20 mouse cellular contexts compared by ENCODE assay signal in genomic region chr16:21361406-21361805, GRCm38 (mm10).
DNase-seq lines count a peak whose midpoint lies in the region; ATAC-seq and TF ChIP-seq lines count a peak whose summit lies in the region.
"Had no signal": no experiment of that assay in that cellular context is flagged by ENCODE, and none has a peak within 500 bp of the region (broad histone marks: within the 10 kb centered on the region; RNA-seq: fewer than 3 reads in every experiment).

No protein-coding gene starts in this region.

- TF ChIP-seq CTCF in heart, adult 2 months (IDR thresholded peaks at IDR 0.05), result peak; percentile 42
- TF ChIP-seq CTCF in lung, embryonic 14.5 days (IDR thresholded peaks at IDR 0.05; ENCODE audit: low read depth), result 0 out of 2 replicates have a peak, but pooled peaks have one; percentile 1
- peak; percentile 27; the same call in 1 of the 2 replicates for TF ChIP-seq CTCF in stomach, postnatal 0 days (IDR thresholded peaks at IDR 0.05; ENCODE audit: low read depth)

- no peak overlapping the region for H3K27ac ChIP-seq in heart, adult 2 months
- H3K27ac ChIP-seq in lung, embryonic 14.5 days (ENCODE audit: low read depth), result no peak overlapping the region
- no peak overlapping the region for H3K27ac ChIP-seq in stomach, postnatal 0 days (replicated peaks)
- H3K27ac ChIP-seq in midbrain, embryonic 11.5 days (ENCODE audit: low read depth, low read length), result no peak overlapping the region
- H3K27ac ChIP-seq: hindbrain, embryonic 12.5 days; liver, embryonic 14.5 days; midbrain, embryonic 13.5 days; stomach, embryonic 15.5 days had no signal

- TF ChIP-seq POLR2A in heart, adult 2 months (IDR thresholded peaks at IDR 0.05; ENCODE audit: insufficient read depth, low read depth, low read length), result no peak

- WGBS in heart, adult 2 months, result 25% methylated on average over 2 of the region's 2 CpGs
- WGBS in lung, embryonic 14.5 days, result 23% methylated on average over 2 of the region's 2 CpGs
- WGBS in stomach, postnatal 0 days, result 32% methylated on average over 2 of the region's 2 CpGs
- 59% methylated on average over 2 of the region's 2 CpGs for WGBS in midbrain, embryonic 11.5 days

- no peak overlapping the region for H3K4me2 ChIP-seq in lung, embryonic 14.5 days
- H3K4me2 ChIP-seq in stomach, postnatal 0 days (replicated peaks; ENCODE audit: low read depth), result no peak overlapping the region
- H3K4me2 ChIP-seq in midbrain, embryonic 11.5 days, result no peak overlapping the region
- H3K4me2 ChIP-seq: hindbrain, embryonic 12.5 days; midbrain, embryonic 13.5 days; stomach, embryonic 15.5 days had no signal

- ATAC-seq in lung, embryonic 14.5 days (ENCODE audit: insufficient read depth), result no peak
- 0 out of 2 replicates have a peak, but pooled peaks have one; percentile 36 for ATAC-seq in stomach, postnatal 0 days (ENCODE audit: low FRiP score, low TSS enrichment)
- ATAC-seq in midbrain, embryonic 11.5 days (ENCODE audit: low FRiP score), result no peak
- ATAC-seq: CD4-positive, CD25-positive, alpha-beta regulatory T cell, adult 4 months; forebrain, embryonic 14.5 days; inflammation-experienced regulatory T-cells, adult 6 months; midbrain, embryonic 13.5 days had no signal

- no peaks in the 10 kb centered on the region for H3K79me2 ChIP-seq in heart, adult 2 months (replicated peaks; ENCODE audit: control insufficient read depth, insufficient read depth, low read length)

- DNase-seq in heart, adult 2 months, result peak in 1 of 2 experiments; percentile 17
- DNase-seq in heart, adult 11 months, result no peak
- no peak for DNase-seq in lung, embryonic 14.5 days
- DNase-seq in lung, adult 18-20 months, result no peak
- DNase-seq in MN1 (ENCODE audit: low spot score), result peak; percentile 67
- DNase-seq in stomach, postnatal 0 days (ENCODE audit: low spot score), result peak; percentile 33
- DNase-seq in midbrain, embryonic 11.5 days (ENCODE audit: low spot score, missing footprints), result no peak
- DNase-seq: left cerebral cortex, postnatal 4 days; lung, postnatal 4 days; right cerebral cortex, postnatal 14 days; thymus, postnatal 14 days had no signal

- no peaks in the 10 kb centered on the region for H3K27me3 ChIP-seq in heart, adult 2 months (ENCODE audit: control insufficient read depth, insufficient read depth, low read length)
- H3K27me3 ChIP-seq in lung, embryonic 14.5 days (ENCODE audit: insufficient read depth, low read length), result no peaks in the 10 kb centered on the region
- no peaks in the 10 kb centered on the region for H3K27me3 ChIP-seq in stomach, postnatal 0 days (ENCODE audit: control insufficient read depth, insufficient read depth, low read length)
- no peaks in the 10 kb centered on the region for H3K27me3 ChIP-seq in midbrain, embryonic 11.5 days (ENCODE audit: control insufficient read depth, insufficient read depth, low read length)
- H3K27me3 ChIP-seq: hindbrain, embryonic 12.5 days; stomach, embryonic 15.5 days had no signal

- H3K36me3 ChIP-seq in heart, adult 2 months (ENCODE audit: control insufficient read depth, insufficient read depth, low read length), result no peaks in the 10 kb centered on the region
- H3K36me3 ChIP-seq in lung, embryonic 14.5 days (ENCODE audit: insufficient read depth), result no peaks in the 10 kb centered on the region
- H3K36me3 ChIP-seq in stomach, postnatal 0 days (ENCODE audit: control insufficient read depth, insufficient read depth, low read length), result no peaks in the 10 kb centered on the region
- no peaks in the 10 kb centered on the region for H3K36me3 ChIP-seq in midbrain, embryonic 11.5 days (ENCODE audit: control insufficient read depth, insufficient read depth, low read length)
- H3K36me3 ChIP-seq: G1E; hindbrain, embryonic 12.5 days; midbrain, embryonic 13.5 days; stomach, embryonic 15.5 days had no signal

- no peak overlapping the region for H3K4me3 ChIP-seq in heart, adult 2 months
- H3K4me3 ChIP-seq in lung, embryonic 14.5 days (ENCODE audit: low read depth, low read length), result no peak overlapping the region
- no peak overlapping the region for H3K4me3 ChIP-seq in stomach, postnatal 0 days (ENCODE audit: low read depth, low read length)
- H3K4me3 ChIP-seq in midbrain, embryonic 11.5 days (ENCODE audit: low read depth, low read length), result no peak overlapping the region
- H3K4me3 ChIP-seq: erythroblast, embryonic 14.5 days; hindbrain, embryonic 12.5 days; midbrain, embryonic 13.5 days; stomach, embryonic 15.5 days had no signal

- H3K9ac ChIP-seq in heart, adult 2 months (ENCODE audit: low read depth, low read length), result no peak overlapping the region
- H3K9ac ChIP-seq in lung, embryonic 14.5 days, result no peak overlapping the region
- H3K9ac ChIP-seq in stomach, postnatal 0 days (ENCODE audit: low read length), result no peak overlapping the region
- no peak overlapping the region for H3K9ac ChIP-seq in midbrain, embryonic 11.5 days (ENCODE audit: low read length)
- H3K9ac ChIP-seq: hindbrain, embryonic 12.5 days; liver, embryonic 14.5 days; midbrain, embryonic 13.5 days; stomach, embryonic 15.5 days had no signal

- peaks cover 2% of the 10 kb centered on the region; the same call in 1 of the 2 replicates for H3K4me1 ChIP-seq in heart, adult 2 months (ENCODE audit: control insufficient read depth, insufficient read depth, low read length)
- H3K4me1 ChIP-seq in lung, embryonic 14.5 days (ENCODE audit: insufficient read depth), result peaks cover 15% of the 10 kb centered on the region; the same call in 1 of the 2 replicates
- H3K4me1 ChIP-seq in stomach, postnatal 0 days (replicated peaks; ENCODE audit: control insufficient read depth, insufficient read depth), result peaks cover 2% of the 10 kb centered on the region; the same call in 1 of the 2 replicates
- H3K4me1 ChIP-seq in midbrain, embryonic 11.5 days (ENCODE audit: control insufficient read depth, insufficient read depth, low read length), result peaks cover 3% of the 10 kb centered on the region

- no peaks in the 10 kb centered on the region for H3K9me3 ChIP-seq in lung, embryonic 14.5 days (ENCODE audit: low read depth, low read length)
- H3K9me3 ChIP-seq in stomach, postnatal 0 days (ENCODE audit: control insufficient read depth, low read length), result no peaks in the 10 kb centered on the region
- no peaks in the 10 kb centered on the region for H3K9me3 ChIP-seq in midbrain, embryonic 11.5 days (ENCODE audit: control insufficient read depth, low read length)
- H3K9me3 ChIP-seq: G1E; hindbrain, embryonic 12.5 days; midbrain, embryonic 13.5 days; stomach, embryonic 15.5 days had no signal

- TF ChIP-seq EP300 in heart, adult 2 months (IDR thresholded peaks at IDR 0.05; ENCODE audit: insufficient read depth, low read depth, low read length), result no peak
- TF ChIP-seq EP300 in stomach, postnatal 0 days (optimal IDR thresholded peaks at IDR 0.05), result no peak

- intact Hi-C loops in heart, adult 2 months (cut with DNase I), result no loop called here

Comparison
In these comparisons a context has a peak if more than half of its experiments do, and no peak if none do; other contexts are left out.
1. DNase-seq: peak in MN1 (single experiment) and stomach, postnatal 0 days (single experiment); none in heart, adult 11 months (single experiment), lung, embryonic 14.5 days (single experiment), lung, adult 18-20 months (0 of 2) and midbrain, embryonic 11.5 days (single experiment).
2. Peak in every context shown above with its lines, with median percentiles within 50 percentile points of each other: CTCF ChIP-seq.